Mouse (Mus musculus): ENCODE measurements around the gene Upp1.

DNA sequence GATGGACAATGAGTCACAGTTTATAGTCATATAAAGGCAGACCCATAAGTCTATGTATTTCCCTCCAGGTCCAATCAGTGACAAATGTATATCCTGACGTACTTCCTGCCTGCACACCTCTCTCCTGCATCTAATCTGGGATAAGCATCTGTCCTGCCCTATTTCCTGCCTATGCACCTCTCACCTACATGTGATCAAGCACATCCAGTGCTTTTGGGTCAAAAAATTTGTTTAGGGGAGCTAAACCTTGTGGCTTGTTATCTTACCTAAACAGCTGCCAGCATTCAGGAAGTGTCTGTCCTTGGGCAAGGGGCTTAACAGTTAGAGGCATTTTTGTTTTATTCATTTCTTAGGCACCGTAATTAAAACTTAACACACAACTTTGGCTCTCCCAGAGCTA, 4.7 kb upstream of the Upp1 start:
- TF ChIP-seq CTCF (IDR thresholded peaks at IDR 0.05; ENCODE audit: extremely low read depth, insufficient read length, insufficient replicate concordance, low read depth, low read length) (no peak), POLR2A (IDR thresholded peaks at IDR 0.05; ENCODE audit: low read depth, low read length) (no peak)

Data from small intestine, adult 2 months (tissue).